Mouse (Mus musculus) limb, embryonic 15.5 days (tissue): ENCODE results near the gene Snx27. TPM values are rescaled to one million over a fixed set of nuclear protein-coding genes. Genes with fewer than 3 reads are reported as not detected.

Experiments used
- ATAC-seq: fragments of 200-750 bp; cut with Nextera tagmentation; 2 replicates; pipeline ENCODE4 v1.8.0; 2017; ENCODE audit warnings: low read depth, moderate TSS enrichment; ENCODE audit not compliant: insufficient number of reproducible peaks, low FRiP score, low TSS enrichment
- H3K27ac ChIP-seq: fragments of 300-500 bp; sonication (generic); 2 replicates; pipeline ENCODE4 v1.5.1; 2015; ENCODE audit warnings: moderate library complexity, mild to moderate bottlenecking, inconsistent platforms
- H3K27me3 ChIP-seq: fragments of 300-500 bp; sonication (generic); 2 replicates; pipeline ENCODE4 v1.6.1; 2015; ENCODE audit warnings: inconsistent platforms
- H3K36me3 ChIP-seq: fragments of 300-500 bp; sonication (generic); 2 replicates; pipeline ENCODE4 v1.6.1; 2015; ENCODE audit warnings: inconsistent platforms
- H3K4me1 ChIP-seq: fragments of 300-500 bp; sonication (generic); 2 replicates; pipeline ENCODE4 v1.6.1; 2015; ENCODE audit warnings: inconsistent platforms
- H3K4me2 ChIP-seq: fragments of 300-500 bp; sonication (generic); 2 replicates; pipeline ENCODE4 v1.6.1; 2015; ENCODE audit warnings: mild to moderate bottlenecking, inconsistent platforms
- H3K4me3 ChIP-seq: fragments of 300-500 bp; sonication (generic); 2 replicates; pipeline ENCODE4 v1.5.1; 2015; ENCODE audit warnings: mild to moderate bottlenecking, inconsistent platforms
- H3K9ac ChIP-seq: fragments of 300-500 bp; sonication (generic); 2 replicates; pipeline ENCODE4 v1.6.1; 2015; ENCODE audit warnings: inconsistent platforms
- H3K9me3 ChIP-seq: fragments of 300-500 bp; sonication (generic); 2 replicates; pipeline ENCODE4 v1.6.1; 2016; ENCODE audit warnings: inconsistent platforms
- WGBS: fragments of 180-500 bp; shearing (Covaris S2); methylation state at CpG from one replicate; pipeline ENCODE4 v1.1.7; 2015; 5-methylcytosine and 5-hydroxymethylcytosine counted together
- polyA plus RNA-seq: library from polyadenylated mRNA; unstranded; fragments of >200 nt; fragmentation: Nextera tagmentation; extraction: Ambion mirVana; gene quantifications from 2 replicates; pipeline ENCODE4 v1.2.1, GENCODE M21; 2015

Gene Snx27
- polyA plus RNA-seq, 1 experiment from 2014 or later: 45.7 TPM

- WGBS: 16% methylated on average over 3 of the region's 3 CpGs
- H3K36me3 ChIP-seq: 0 out of 2 replicates have a peak, but pooled peaks cover 1% of the 10 kb centered on the region
- H3K4me1 ChIP-seq: peaks cover 14% of the 10 kb centered on the region; the same call in 1 of the 2 replicates
- ATAC-seq: no peak
- H3K4me2 ChIP-seq: no peak overlapping the region
- H3K9me3 ChIP-seq: no peaks in the 10 kb centered on the region
- no peaks in the 10 kb centered on the region for H3K27me3 ChIP-seq
- H3K4me3 ChIP-seq: no peak overlapping the region
- H3K27ac ChIP-seq: peak overlapping the region; percentile 79
- no peak overlapping the region for H3K9ac ChIP-seq
These were observed 17.4 kb downstream of the Snx27 start for GRCm38 (mm10) chr3:94565127-94565526.

DNA sequence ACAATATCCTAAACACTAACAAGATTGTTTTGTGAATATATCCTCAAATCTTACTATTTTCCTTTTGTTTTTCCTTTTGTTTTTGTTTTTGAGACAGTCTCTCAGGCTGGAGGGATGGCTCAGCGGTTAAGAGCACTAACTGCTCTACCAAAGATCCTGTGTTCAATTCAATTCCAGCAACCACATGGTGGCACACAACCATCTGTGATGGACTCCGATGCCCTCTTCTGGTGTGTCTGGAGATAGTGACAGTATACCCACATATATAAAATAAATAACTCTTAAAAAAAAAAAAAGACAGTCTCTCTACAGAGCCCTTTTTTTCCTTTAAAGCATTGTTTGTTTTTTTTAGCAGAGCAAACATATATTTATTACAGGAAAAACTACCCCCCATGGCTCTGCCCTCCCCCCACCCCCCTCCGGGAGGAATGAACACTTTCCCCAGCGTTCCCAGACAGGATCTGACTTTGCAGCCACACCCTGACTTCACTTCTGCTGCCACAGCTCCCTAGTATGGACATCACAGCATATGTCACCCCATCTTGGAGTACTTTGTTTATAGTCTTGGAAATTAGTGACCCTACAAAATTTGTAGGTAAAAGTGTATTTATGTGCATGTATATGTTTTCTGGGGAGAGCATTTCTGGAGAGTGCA, 18.0 kb downstream of the Snx27 start:
- Histone ChIP-seq H3K9me3 (no peaks in the 10 kb centered on the region), H3K9ac (no peak overlapping the region), H3K4me2 (no peak overlapping the region), H3K27me3 (no peaks in the 10 kb centered on the region), H3K4me1 (peaks cover 14% of the 10 kb centered on the region; the same call in 1 of the 2 replicates), H3K27ac (peak overlapping the region; percentile 79), H3K4me3 (no peak overlapping the region), H3K36me3 (peaks cover 7% of the 10 kb centered on the region)
- WGBS: 62% methylated on average over 4 of the region's 4 CpGs
- no peak for ATAC-seq

DNA sequence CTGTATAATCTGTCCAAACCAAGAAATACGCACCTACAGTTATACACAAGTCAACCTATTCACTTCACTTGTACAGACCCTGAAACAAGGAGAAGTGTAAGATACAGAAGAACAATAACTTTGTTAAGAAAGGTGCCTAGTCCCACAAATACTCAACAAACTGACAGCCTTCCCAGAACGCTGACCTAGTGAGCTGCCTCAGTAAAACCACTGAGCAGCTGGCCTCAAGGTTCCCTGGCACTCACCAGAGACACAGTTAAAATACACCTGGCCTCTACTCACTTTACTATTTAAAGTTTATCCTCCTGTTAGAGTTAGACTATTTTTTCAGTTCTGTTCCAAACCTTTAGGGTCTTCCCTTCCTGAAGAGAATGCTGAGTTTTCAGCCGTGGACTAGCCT, 19.4 kb downstream of the Snx27 start:
- H3K4me2 ChIP-seq: no peak overlapping the region
- peaks cover 17% of the 10 kb centered on the region for H3K36me3 ChIP-seq
- H3K9me3 ChIP-seq: no peaks in the 10 kb centered on the region
- no peak overlapping the region for H3K9ac ChIP-seq
- no peaks in the 10 kb centered on the region for H3K27me3 ChIP-seq
- H3K27ac ChIP-seq: no peak overlapping the region
- no peak for ATAC-seq
- WGBS: 55% methylated on average over 3 of the region's 3 CpGs
- H3K4me3 ChIP-seq: no peak overlapping the region
- H3K4me1 ChIP-seq: peaks cover 14% of the 10 kb centered on the region; the same call in 1 of the 2 replicates

DNA sequence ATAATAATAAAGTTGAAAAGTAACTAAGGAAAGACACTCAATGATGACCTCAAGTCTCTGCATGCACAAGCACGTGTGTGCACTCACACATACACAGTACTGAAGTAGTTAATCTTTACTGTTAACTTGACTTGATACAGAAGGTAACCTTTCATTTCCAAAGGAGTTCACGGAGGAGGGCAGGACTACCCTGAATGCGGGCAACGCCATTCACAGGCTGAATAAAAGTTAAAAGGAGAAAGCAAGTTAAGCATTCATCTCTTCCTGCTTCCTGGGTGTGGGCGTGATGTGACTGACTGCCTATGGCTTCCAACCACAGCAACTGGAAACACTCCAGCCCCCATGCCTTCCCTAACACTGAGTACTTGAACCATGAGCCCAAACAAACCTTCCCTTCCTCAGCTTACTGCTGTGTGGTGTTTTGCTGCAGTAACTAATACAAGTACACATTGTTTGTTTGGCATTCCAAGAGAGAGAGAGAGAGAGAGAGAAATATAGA, 22.5 kb downstream of the Snx27 start:
- WGBS: 87% methylated on average over 5 of the region's 5 CpGs
- Histone ChIP-seq H3K9me3 (no peaks in the 10 kb centered on the region), H3K27ac (no peak overlapping the region), H3K36me3 (peaks cover 24% of the 10 kb centered on the region), H3K4me1 (peaks cover 10% of the 10 kb centered on the region; the same call in 1 of the 2 replicates), H3K4me2 (no peak overlapping the region), H3K9ac (no peak overlapping the region), H3K4me3 (no peak overlapping the region), H3K27me3 (no peaks in the 10 kb centered on the region)
- no peak for ATAC-seq

GRCm38 (mm10) chr3:94549041-94549440, 33.5 kb downstream of the Snx27 start:
- Histone ChIP-seq H3K36me3 (no peaks in the 10 kb centered on the region), H3K4me1 (0 out of 2 replicates have a peak, but pooled peaks cover 5% of the 10 kb centered on the region), H3K4me2 (no peak overlapping the region), H3K27ac (no peak overlapping the region), H3K9ac (no peak overlapping the region), H3K9me3 (no peaks in the 10 kb centered on the region), H3K27me3 (no peaks in the 10 kb centered on the region), H3K4me3 (no peak overlapping the region)
- WGBS: 80% methylated on average over 2 of the region's 2 CpGs
- no peak for ATAC-seq

DNA sequence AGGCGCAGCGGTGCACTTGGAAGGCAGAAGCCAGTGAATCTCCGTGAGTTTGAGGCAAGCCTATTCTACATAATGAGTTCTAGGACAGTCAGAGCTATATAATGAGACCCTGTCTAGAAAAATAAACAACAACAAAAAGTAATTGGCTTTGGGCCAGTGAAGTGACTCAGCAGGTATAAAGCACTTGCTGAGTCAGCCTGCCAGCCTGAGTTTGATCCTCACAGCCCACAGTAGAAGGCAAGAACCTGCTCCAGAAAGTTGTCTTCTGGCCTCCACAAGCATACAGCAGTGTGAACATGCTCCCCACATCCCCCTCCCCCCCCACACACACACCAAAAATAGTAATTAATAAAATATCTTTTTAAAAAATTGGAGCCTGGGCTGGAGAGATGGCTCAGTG, 45.3 kb downstream of the Snx27 start:
- no peak overlapping the region for H3K9ac ChIP-seq
- ATAC-seq: no peak
- H3K36me3 ChIP-seq: peaks cover 6% of the 10 kb centered on the region; the same call in 1 of the 2 replicates
- no peak overlapping the region for H3K27ac ChIP-seq
- H3K27me3 ChIP-seq: no peaks in the 10 kb centered on the region
- H3K9me3 ChIP-seq: no peaks in the 10 kb centered on the region
- 90% methylated on average over 3 of the region's 3 CpGs for WGBS
- H3K4me1 ChIP-seq: no peaks in the 10 kb centered on the region
- H3K4me3 ChIP-seq: no peak overlapping the region
- H3K4me2 ChIP-seq: no peak overlapping the region

- no peak for ATAC-seq
These were observed 48.5 kb downstream of the Snx27 start for GRCm38 (mm10) chr3:94533968-94534367.

GRCm38 (mm10) chr3:94526731-94527130, 55.8 kb downstream of the Snx27 start:
- ATAC-seq: no peak
- H3K27ac ChIP-seq: no peak overlapping the region
- no peaks in the 10 kb centered on the region for H3K4me1 ChIP-seq
- H3K9me3 ChIP-seq: no peaks in the 10 kb centered on the region
- peaks cover 31% of the 10 kb centered on the region for H3K36me3 ChIP-seq
- no peak overlapping the region for H3K4me3 ChIP-seq
- H3K9ac ChIP-seq: no peak overlapping the region
- WGBS: 63% methylated on average over 2 of the region's 2 CpGs
- no peaks in the 10 kb centered on the region for H3K27me3 ChIP-seq
- H3K4me2 ChIP-seq: no peak overlapping the region

More at GRCm38 (mm10) chr3:94533968-94534367, 48.5 kb downstream of the Snx27 start:
- Histone ChIP-seq H3K27ac (no peak overlapping the region), H3K4me1 (no peaks in the 10 kb centered on the region), H3K9me3 (no peaks in the 10 kb centered on the region), H3K36me3 (0 out of 2 replicates have a peak, but pooled peaks cover 7% of the 10 kb centered on the region), H3K27me3 (no peaks in the 10 kb centered on the region), H3K4me3 (no peak overlapping the region), H3K4me2 (no peak overlapping the region), H3K9ac (no peak overlapping the region)

DNA sequence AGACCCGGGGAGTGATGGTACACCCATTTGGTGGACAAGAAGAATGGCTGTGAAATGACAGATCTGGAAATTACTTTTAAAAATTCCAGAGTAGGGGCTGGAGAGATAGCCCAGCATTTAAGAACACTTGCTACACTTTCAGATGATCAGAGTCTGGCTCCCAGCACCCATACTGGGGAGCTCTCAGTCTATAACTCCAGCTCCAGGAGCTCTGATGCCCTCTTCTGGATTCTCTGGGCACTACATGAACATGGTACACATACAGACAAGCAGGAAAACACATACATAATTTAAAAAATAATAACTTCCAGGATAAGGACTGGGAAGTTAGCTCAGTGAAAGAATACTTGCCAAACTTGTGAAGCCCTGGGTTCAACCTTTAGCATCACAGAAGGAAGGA, 75.9 kb downstream of the Snx27 start:
- H3K4me2 ChIP-seq: no peak overlapping the region
- no peak for ATAC-seq
- H3K9me3 ChIP-seq: no peaks in the 10 kb centered on the region
- no peak overlapping the region for H3K4me3 ChIP-seq
- no peak overlapping the region for H3K9ac ChIP-seq
- H3K36me3 ChIP-seq: peaks cover 46% of the 10 kb centered on the region
- H3K27me3 ChIP-seq: no peaks in the 10 kb centered on the region
- WGBS: 90% methylated on average over 1 of the region's 1 CpGs
- no peak overlapping the region for H3K27ac ChIP-seq
- H3K4me1 ChIP-seq: no peaks in the 10 kb centered on the region

GRCm38 (mm10) chr3:94502243-94502642, 80.3 kb downstream of the Snx27 start:
- 73% methylated on average over 3 of the region's 3 CpGs for WGBS
- no peak for ATAC-seq
- H3K4me3 ChIP-seq: no peak overlapping the region
- H3K27me3 ChIP-seq: no peaks in the 10 kb centered on the region
- H3K9ac ChIP-seq: no peak overlapping the region
- peaks cover 62% of the 10 kb centered on the region for H3K36me3 ChIP-seq
- H3K4me2 ChIP-seq: no peak overlapping the region
- no peak overlapping the region for H3K27ac ChIP-seq
- no peaks in the 10 kb centered on the region for H3K4me1 ChIP-seq
- H3K9me3 ChIP-seq: no peaks in the 10 kb centered on the region

DNA sequence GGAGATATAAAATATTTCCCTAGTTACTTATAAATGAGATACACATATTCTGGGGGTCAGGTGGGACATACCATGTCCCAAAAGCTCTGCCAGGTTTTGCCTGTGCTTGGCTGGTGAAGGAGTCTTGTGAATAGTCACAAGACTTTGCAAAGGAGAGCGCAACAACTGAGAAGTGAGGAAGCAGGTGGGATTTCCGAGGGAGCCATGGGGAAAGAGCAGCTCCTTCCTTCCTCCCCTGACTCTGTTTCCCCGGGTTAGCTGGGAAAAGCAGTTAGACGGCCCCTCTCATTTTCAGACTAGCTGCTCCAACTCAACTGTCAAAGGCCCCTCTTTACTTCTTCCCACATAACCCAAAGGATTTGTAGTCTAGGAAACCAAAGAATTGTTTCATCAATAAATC, 85.4 kb downstream of the Snx27 start:
- no peaks in the 10 kb centered on the region for H3K4me1 ChIP-seq
- no peak for ATAC-seq
- H3K4me3 ChIP-seq: no peak overlapping the region
- no peak overlapping the region for H3K27ac ChIP-seq
- H3K36me3 ChIP-seq: peaks cover 67% of the 10 kb centered on the region
- no peak overlapping the region for H3K4me2 ChIP-seq
- H3K9me3 ChIP-seq: no peaks in the 10 kb centered on the region
- 80% methylated on average over 4 of the region's 4 CpGs for WGBS
- no peaks in the 10 kb centered on the region for H3K27me3 ChIP-seq
- no peak overlapping the region for H3K9ac ChIP-seq

- no peak for ATAC-seq
- Histone ChIP-seq H3K4me2 (no peak overlapping the region), H3K9ac (no peak overlapping the region), H3K27me3 (0 out of 2 replicates have a peak, but pooled peaks cover under 1% of the 10 kb centered on the region), H3K9me3 (no peaks in the 10 kb centered on the region), H3K4me3 (no peak overlapping the region), H3K36me3 (0 out of 2 replicates have a peak, but pooled peaks cover 7% of the 10 kb centered on the region), H3K27ac (no peak overlapping the region), H3K4me1 (0 out of 2 replicates have a peak, but pooled peaks cover 10% of the 10 kb centered on the region)
- WGBS: 70% methylated on average over 6 of the region's 6 CpGs
These were observed 94.9 kb downstream of the Snx27 start for GRCm38 (mm10) chr3:94487581-94487980.
